Mouse (Mus musculus) activated CD4-positive, CD25-positive, alpha-beta regulatory T cell (primary cell): Measurements from ENCODE around the gene Ctla2a. TPM values are rescaled to one million over a fixed set of nuclear protein-coding genes. Genes with fewer than 3 reads are reported as not detected.

ENCODE experiments used
- polyA plus RNA-seq, 2 experiments: library from polyadenylated mRNA; unstranded; fragments of 100-300 nt; shearing (Covaris generic); gene quantifications; one replicate each; pipeline ENCODE4 v1.2.1; 2017

Gene Ctla2a
- 10 to 100 TPM; 43.9 to 62.3 TPM for polyA plus RNA-seq

GRCm38 (mm10) chr13:60936500-60936901, at the start of gene Ctla2a, which contains the start of gene Gm49391:
Gene Ctla2a, minus strand, starts transcription at chr13:60936625.
Gene Gm49391, minus strand, starts transcription at chr13:60936571.

GRCm38 (mm10) chr13:60941884-60942283, 5.5 kb upstream of the Ctla2a start, which contains the start of gene Tpbpa:
Gene Tpbpa, minus strand, starts transcription at chr13:60941984.

DNA sequence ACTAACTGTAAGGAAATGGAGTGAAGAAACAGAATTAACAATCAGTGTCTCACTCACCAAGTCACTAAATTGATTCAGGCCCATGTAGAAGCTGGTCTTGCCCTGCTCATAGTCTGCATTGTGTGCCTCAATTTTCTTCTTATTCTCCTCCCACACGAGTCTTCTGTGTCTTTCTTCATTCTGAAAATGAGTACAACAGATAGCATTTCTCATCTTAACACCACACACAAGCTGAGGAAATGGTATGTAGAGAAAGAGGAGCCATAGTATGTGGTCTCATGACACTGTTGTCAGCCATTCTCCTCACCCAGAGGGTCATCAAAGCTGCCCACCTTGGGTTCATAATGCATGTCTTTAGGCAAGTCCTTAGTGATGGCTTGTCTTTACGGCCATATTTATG, 935 bp downstream of the Ctla2a start, which contains the start of gene Gm49393:
Gene Gm49393 (minus strand): TSS at position 101 of the 400 bp plus-strand sequence.

DNA sequence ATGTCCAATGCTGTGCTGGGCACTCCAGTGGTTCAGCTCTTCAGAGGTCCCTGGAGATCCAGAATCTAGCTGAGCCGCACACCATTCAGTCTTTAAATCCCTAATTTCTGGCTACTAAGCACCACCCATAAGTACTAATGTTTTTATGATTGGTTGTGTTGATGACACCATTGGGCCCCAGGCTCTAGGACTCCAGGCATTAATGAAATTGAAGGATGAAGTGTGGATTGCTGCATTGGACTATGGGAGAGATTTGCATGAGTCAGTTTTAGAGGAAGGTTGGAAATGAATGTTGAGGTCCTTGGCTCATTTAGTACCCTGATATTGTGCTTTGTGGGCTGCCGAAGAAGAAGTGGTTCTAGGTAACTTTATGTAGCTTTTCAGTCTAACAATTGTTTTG, 31.6 kb downstream of the Ctla2a start, which contains the start of gene Tpbpb:
Gene Tpbpb (minus strand): TSS at position 101 of the 400 bp plus-strand sequence.

GRCm38 (mm10) chr13:60897328-60897727, 39.1 kb downstream of the Ctla2a start, which contains the start of gene Ctla2b:
Gene Ctla2b, minus strand, starts transcription at chr13:60897447.

GRCm38 (mm10) chr13:60896794-60897193, 39.6 kb downstream of the Ctla2a start, which contains the start of gene Gm49392:
Gene Gm49392, minus strand, starts transcription at chr13:60896894.

Other genes with a start within 250 kb of the Ctla2a start
- gene BC051665, start 150.3 kb downstream of the Ctla2a start, polyA plus RNA-seq, result under 1 TPM in 1 of 2 experiments, not detected in 1; 0.12 TPM
- not detected for gene Ctsll3, start 133.8 kb downstream of the Ctla2a start, polyA plus RNA-seq
- gene 4930486L24Rik, start 72.2 kb downstream of the Ctla2a start, polyA plus RNA-seq, result 1 to 10 TPM; 1.3 to 3.0 TPM
- gene Gm49392, start 39.7 kb downstream of the Ctla2a start, polyA plus RNA-seq, result not detected
- 1 to 10 TPM; 6.0 to 8.7 TPM for gene Ctla2b, start 39.2 kb downstream of the Ctla2a start, polyA plus RNA-seq
- not detected for gene Tpbpb, start 31.7 kb downstream of the Ctla2a start, polyA plus RNA-seq
- not detected for gene Gm49393, start 1.0 kb downstream of the Ctla2a start, polyA plus RNA-seq
- under 1 TPM in 1 of 2 experiments, not detected in 1; 0.48 TPM for gene Gm49391, start 54 bp downstream of the Ctla2a start, polyA plus RNA-seq
- gene Tpbpa, start 5.4 kb upstream of the Ctla2a start, polyA plus RNA-seq, result not detected
- gene Ctsj, start 69.3 kb upstream of the Ctla2a start, polyA plus RNA-seq, result not detected
- gene Ctsq, start 104.0 kb upstream of the Ctla2a start, polyA plus RNA-seq, result not detected
- not detected for gene Ctsr, start 227.6 kb upstream of the Ctla2a start, polyA plus RNA-seq